Mouse (Mus musculus) gastrocnemius, postnatal 10 days (tissue): ENCODE measurements at regions not wholly inside any gene's neighbourhood (a gene's known extent, or its start where the extent isn't known, plus 50 kb on each side); places are given as distances from the start of the nearest gene placed in this dataset.

Experiments used
- DNase-seq: peaks from one replicate; pipeline ENCODE4 v3.0.0; 2021; ENCODE audit warnings: mixed read lengths

- no peak for DNase-seq
These were observed 232.8 kb upstream of the Tcf21 start for GRCm38 (mm10) chr10:23052480-23053378.

GRCm38 (mm10) chr10:23044466-23044865 is 224.5 kb upstream of the Tcf21 start:
- DNase-seq: no peak

GRCm38 (mm10) chr10:23031491-23032126 is 211.6 kb upstream of the Tcf21 start:
- DNase-seq: no peak

GRCm38 (mm10) chr10:23027961-23028360 is 208.0 kb upstream of the Tcf21 start:
- DNase-seq: no peak

- DNase-seq: no peak
These were observed 197.2 kb upstream of the Tcf21 start for GRCm38 (mm10) chr10:23017151-23017678.

GRCm38 (mm10) chr10:23015935-23016694 is 196.1 kb upstream of the Tcf21 start:
- DNase-seq: no peak

- no peak for DNase-seq
These were observed 190.7 kb upstream of the Tcf21 start for GRCm38 (mm10) chr10:23010715-23011114.

- DNase-seq: no peak
These were observed 190.2 kb upstream of the Tcf21 start for GRCm38 (mm10) chr10:23010201-23010600.

GRCm38 (mm10) chr10:23004768-23005167 is 184.8 kb upstream of the Tcf21 start:
- no peak for DNase-seq

GRCm38 (mm10) chr10:23003686-23004085 is 183.7 kb upstream of the Tcf21 start:
- DNase-seq: no peak

GRCm38 (mm10) chr10:22998561-22998960 is 178.6 kb upstream of the Tcf21 start:
- no peak for DNase-seq

GRCm38 (mm10) chr10:22997571-22997970 is 177.6 kb upstream of the Tcf21 start:
- DNase-seq: no peak

- DNase-seq: no peak
These were observed 173.2 kb upstream of the Tcf21 start for GRCm38 (mm10) chr10:22993158-22993557.

- no peak for DNase-seq
These were observed 161.8 kb upstream of the Tcf21 start for GRCm38 (mm10) chr10:22981798-22982197.

GRCm38 (mm10) chr10:22978442-22978841 is 158.5 kb upstream of the Tcf21 start:
- no peak for DNase-seq

GRCm38 (mm10) chr10:22956956-22957355 is 137.0 kb upstream of the Tcf21 start:
- DNase-seq: no peak

GRCm38 (mm10) chr10:22953283-22953682 is 133.3 kb upstream of the Tcf21 start:
- no peak for DNase-seq

GRCm38 (mm10) chr10:22944247-22944646 is 124.3 kb upstream of the Tcf21 start:
- no peak for DNase-seq

- DNase-seq: no peak
These were observed 108.0 kb upstream of the Tcf21 start for GRCm38 (mm10) chr10:22927977-22928376.

- DNase-seq: no peak
These were observed 106.1 kb upstream of the Tcf21 start for GRCm38 (mm10) chr10:22926099-22926498.

GRCm38 (mm10) chr10:22921035-22921965 is 101.3 kb upstream of the Tcf21 start:
- DNase-seq: no peak
